In genomic region chr12:79626555-79627080, GRCm38 (mm10) we compare ENCODE assay signal across 8 mouse cellular contexts.
DNase-seq lines count a peak whose midpoint lies in the region; ATAC-seq and TF ChIP-seq lines count a peak whose summit lies in the region.

No protein-coding gene starts in this region.

- no peak for TF ChIP-seq EP300 in lung, postnatal 0 days (IDR thresholded peaks at IDR 0.05)

- no peaks in the 10 kb centered on the region for H3K79me2 ChIP-seq in macrophage (ENCODE audit: inconsistent target)

- H3K27me3 ChIP-seq in limb, embryonic 12.5 days, result no peaks in the 10 kb centered on the region
- H3K27me3 ChIP-seq in limb, embryonic 10.5 days (ENCODE audit: low read depth, poor library complexity, severe bottlenecking), result no peaks in the 10 kb centered on the region
- H3K27me3 ChIP-seq in lung, postnatal 0 days (replicated peaks; ENCODE audit: insufficient read depth, low read length), result no peaks in the 10 kb centered on the region

- no peak for ATAC-seq in limb, embryonic 12.5 days (ENCODE audit: insufficient number of reproducible peaks, insufficient read depth, low FRiP score, low TSS enrichment, low read depth)
- ATAC-seq in lung, postnatal 0 days, result no peak

- peak; percentile 83 for DNase-seq in heart, adult 11 months
- no peak for DNase-seq in heart, postnatal 4 days
- DNase-seq in limb, embryonic 10.5 days (ENCODE audit: low spot score), result no peak
- no peak for DNase-seq in layer of hippocampus, postnatal 14 days (ENCODE audit: low spot score in 2 of 2)
- DNase-seq in lung, postnatal 0 days (ENCODE audit: low spot score), result no peak

- H3K4me1 ChIP-seq in limb, embryonic 12.5 days (replicated peaks), result peaks cover 17% of the 10 kb centered on the region
- peaks cover 21% of the 10 kb centered on the region for H3K4me1 ChIP-seq in limb, embryonic 10.5 days
- H3K4me1 ChIP-seq in brown adipose tissue, adult 24 weeks (ENCODE audit: control insufficient read depth, insufficient read depth, insufficient read length, low read length), result peaks cover 7% of the 10 kb centered on the region; the same call in 1 of the 2 replicates
- 0 out of 2 replicates have a peak, but pooled peaks cover 3% of the 10 kb centered on the region for H3K4me1 ChIP-seq in lung, postnatal 0 days (ENCODE audit: insufficient read depth, low read depth, low read length)

- TF ChIP-seq CTCF in lung, postnatal 0 days (IDR thresholded peaks at IDR 0.05), result no peak

- H3K4me2 ChIP-seq in limb, embryonic 12.5 days, result no peak overlapping the region
- no peak overlapping the region for H3K4me2 ChIP-seq in lung, postnatal 0 days (replicated peaks; ENCODE audit: low read depth, low read length)

- H3K4me3 ChIP-seq in limb, embryonic 12.5 days (replicated peaks), result no peak overlapping the region
- H3K4me3 ChIP-seq in limb, embryonic 10.5 days, result no peak overlapping the region
- no peak overlapping the region for H3K4me3 ChIP-seq in brown adipose tissue, adult 24 weeks (ENCODE audit: insufficient read depth, low read depth, low read length)
- no peak overlapping the region for H3K4me3 ChIP-seq in macrophage (ENCODE audit: inconsistent target)
- H3K4me3 ChIP-seq in lung, postnatal 0 days (ENCODE audit: low read depth, low read length), result no peak overlapping the region

- no peak overlapping the region for H3K9ac ChIP-seq in limb, embryonic 12.5 days (replicated peaks)
- H3K9ac ChIP-seq in lung, postnatal 0 days (replicated peaks; ENCODE audit: low read depth), result no peak overlapping the region

- H3K27ac ChIP-seq in limb, embryonic 12.5 days, result peak overlapping the region; percentile 53; the same call in 1 of the 2 replicates
- no peak overlapping the region for H3K27ac ChIP-seq in limb, embryonic 10.5 days
- H3K27ac ChIP-seq in brown adipose tissue, adult 24 weeks (replicated peaks; ENCODE audit: low read depth, low read length), result peak overlapping the region; percentile 79
- peak overlapping the region; percentile 100 for H3K27ac ChIP-seq in macrophage
- no peak overlapping the region for H3K27ac ChIP-seq in lung, postnatal 0 days (ENCODE audit: low read length)

- H3K36me3 ChIP-seq in limb, embryonic 12.5 days, result no peaks in the 10 kb centered on the region
- no peaks in the 10 kb centered on the region for H3K36me3 ChIP-seq in limb, embryonic 10.5 days
- H3K36me3 ChIP-seq in macrophage (ENCODE audit: inconsistent target), result no peaks in the 10 kb centered on the region
- no peaks in the 10 kb centered on the region for H3K36me3 ChIP-seq in lung, postnatal 0 days (ENCODE audit: insufficient read depth, low read length)

- H3K9me3 ChIP-seq in limb, embryonic 12.5 days, result no peaks in the 10 kb centered on the region
- H3K9me3 ChIP-seq in limb, embryonic 10.5 days (replicated peaks), result no peaks in the 10 kb centered on the region
- H3K9me3 ChIP-seq in lung, postnatal 0 days (ENCODE audit: low read length), result no peaks in the 10 kb centered on the region

- WGBS in limb, embryonic 12.5 days, result 60% methylated on average over 4 of the region's 4 CpGs
- 71% methylated on average over 4 of the region's 4 CpGs for WGBS in limb, embryonic 10.5 days
- 64% methylated on average over 4 of the region's 4 CpGs for WGBS in macrophage (ENCODE audit: missing documents)
- WGBS in lung, postnatal 0 days, result 74% methylated on average over 4 of the region's 4 CpGs

Comparison
In these comparisons a context has a peak if more than half of its experiments do, and no peak if none do; other contexts are left out.
1. H3K27ac ChIP-seq: peak in limb, embryonic 12.5 days (single experiment), brown adipose tissue, adult 24 weeks (single experiment) and macrophage (single experiment); none in limb, embryonic 10.5 days (single experiment) and lung, postnatal 0 days (single experiment).